Mouse (Mus musculus): ENCODE measurements around the gene Vash2.

GRCm38 (mm10) chr1:190944109-190944760, 34.9 kb downstream of the Vash2 start:
- TF ChIP-seq CTCF (conservative IDR thresholded peaks at IDR 0.05; ENCODE audit: low read length) (peak; percentile 63), POU5F1 (IDR thresholded peaks at IDR 0.05; ENCODE audit: borderline replicate concordance, low read length) (no peak)

All from E14TG2a.4 (cell line).